Mouse (Mus musculus): ENCODE results near the gene Tmem104. TPM values are rescaled to one million over a fixed set of nuclear protein-coding genes. Genes with fewer than 3 reads are reported as not detected.

Gene Tmem104
- 0.37 TPM for polyA plus RNA-seq (2014; fragmentation: Illumina TruSeq; extraction: RNeasy Lipid Tissue Mini Kit (QIAGEN cat#74804); ENCODE audit: low read depth, low replicate concordance)

GRCm38 (mm10) chr11:115187224-115187639, at the start of gene Tmem104:
Gene Tmem104 (plus strand): TSS chr11:115187487.

GRCm38 (mm10) chr11:115162832-115163480, 24.3 kb upstream of the Tmem104 start, which contains the start of gene Slc9a3r1:
Gene Slc9a3r1 (plus strand): TSS chr11:115163341.

GRCm38 (mm10) chr11:115187693-115188092, 406 bp downstream of the Tmem104 start, which contains the start of gene Nat9:
Gene Nat9 (minus strand): TSS chr11:115187859.

GRCm38 (mm10) chr11:115267061-115267883, 80.0 kb downstream of the Tmem104 start, which contains the start of gene Grin2c:
Gene Grin2c (minus strand): TSS chr11:115267243.

GRCm38 (mm10) chr11:115276780-115277603, 89.7 kb downstream of the Tmem104 start, which contains the start of gene Fdxr:
Gene Fdxr (minus strand): TSS chr11:115277050.

Other genes with a start within 250 kb of the Tmem104 start
- gene Cd300c, start 218.3 kb upstream of the Tmem104 start, polyA plus RNA-seq (2014; fragmentation: Illumina TruSeq; extraction: RNeasy Lipid Tissue Mini Kit (QIAGEN cat#74804); ENCODE audit: low read depth, low replicate concordance): not detected
- 5.9 TPM for gene Cd300ld, start 197.6 kb upstream of the Tmem104 start, polyA plus RNA-seq (2014; fragmentation: Illumina TruSeq; extraction: RNeasy Lipid Tissue Mini Kit (QIAGEN cat#74804); ENCODE audit: low read depth, low replicate concordance)
- 1.9 TPM for gene Cd300c2, start 185.6 kb upstream of the Tmem104 start, polyA plus RNA-seq (2014; fragmentation: Illumina TruSeq; extraction: RNeasy Lipid Tissue Mini Kit (QIAGEN cat#74804); ENCODE audit: low read depth, low replicate concordance)
- gene Cd300ld2, start 171.3 kb upstream of the Tmem104 start, polyA plus RNA-seq (2014; fragmentation: Illumina TruSeq; extraction: RNeasy Lipid Tissue Mini Kit (QIAGEN cat#74804); ENCODE audit: low read depth, low replicate concordance): not detected
- gene Cd300ld4, start 160.5 kb upstream of the Tmem104 start, polyA plus RNA-seq (2014; fragmentation: Illumina TruSeq; extraction: RNeasy Lipid Tissue Mini Kit (QIAGEN cat#74804); ENCODE audit: low read depth, low replicate concordance): not detected
- gene Cd300ld5, start 149.7 kb upstream of the Tmem104 start, polyA plus RNA-seq (2014; fragmentation: Illumina TruSeq; extraction: RNeasy Lipid Tissue Mini Kit (QIAGEN cat#74804); ENCODE audit: low read depth, low replicate concordance): 0.61 TPM
- gene Cd300ld3, start 139.1 kb upstream of the Tmem104 start, polyA plus RNA-seq (2014; fragmentation: Illumina TruSeq; extraction: RNeasy Lipid Tissue Mini Kit (QIAGEN cat#74804); ENCODE audit: low read depth, low replicate concordance): 0.61 TPM
- 1.9 TPM for gene Cd300e, start 125.3 kb upstream of the Tmem104 start, polyA plus RNA-seq (2014; fragmentation: Illumina TruSeq; extraction: RNeasy Lipid Tissue Mini Kit (QIAGEN cat#74804); ENCODE audit: low read depth, low replicate concordance)
- 0.16 TPM for gene Rab37, start 96.1 kb upstream of the Tmem104 start, polyA plus RNA-seq (2014; fragmentation: Illumina TruSeq; extraction: RNeasy Lipid Tissue Mini Kit (QIAGEN cat#74804); ENCODE audit: low read depth, low replicate concordance)
- gene Cd300lf, start 53.5 kb upstream of the Tmem104 start, polyA plus RNA-seq (2014; fragmentation: Illumina TruSeq; extraction: RNeasy Lipid Tissue Mini Kit (QIAGEN cat#74804); ENCODE audit: low read depth, low replicate concordance): 0.69 TPM
- gene Slc9a3r1, start 24.1 kb upstream of the Tmem104 start, polyA plus RNA-seq (2014; fragmentation: Illumina TruSeq; extraction: RNeasy Lipid Tissue Mini Kit (QIAGEN cat#74804); ENCODE audit: low read depth, low replicate concordance): 34.2 TPM
- gene Nat9, start 372 bp downstream of the Tmem104 start, polyA plus RNA-seq (2014; fragmentation: Illumina TruSeq; extraction: RNeasy Lipid Tissue Mini Kit (QIAGEN cat#74804); ENCODE audit: low read depth, low replicate concordance): 5.9 TPM
- not detected for gene Grin2c, start 79.8 kb downstream of the Tmem104 start, polyA plus RNA-seq (2014; fragmentation: Illumina TruSeq; extraction: RNeasy Lipid Tissue Mini Kit (QIAGEN cat#74804); ENCODE audit: low read depth, low replicate concordance)
- gene Fdxr, start 89.6 kb downstream of the Tmem104 start, polyA plus RNA-seq (2014; fragmentation: Illumina TruSeq; extraction: RNeasy Lipid Tissue Mini Kit (QIAGEN cat#74804); ENCODE audit: low read depth, low replicate concordance): 3.3 TPM
- gene Fads6, start 110.2 kb downstream of the Tmem104 start, polyA plus RNA-seq (2014; fragmentation: Illumina TruSeq; extraction: RNeasy Lipid Tissue Mini Kit (QIAGEN cat#74804); ENCODE audit: low read depth, low replicate concordance): 31.3 TPM
- gene Otop2, start 119.7 kb downstream of the Tmem104 start, polyA plus RNA-seq (2014; fragmentation: Illumina TruSeq; extraction: RNeasy Lipid Tissue Mini Kit (QIAGEN cat#74804); ENCODE audit: low read depth, low replicate concordance): not detected
- gene Ush1g, start 134.6 kb downstream of the Tmem104 start, polyA plus RNA-seq (2014; fragmentation: Illumina TruSeq; extraction: RNeasy Lipid Tissue Mini Kit (QIAGEN cat#74804); ENCODE audit: low read depth, low replicate concordance): 0.11 TPM
- not detected for gene Otop3, start 147.2 kb downstream of the Tmem104 start, polyA plus RNA-seq (2014; fragmentation: Illumina TruSeq; extraction: RNeasy Lipid Tissue Mini Kit (QIAGEN cat#74804); ENCODE audit: low read depth, low replicate concordance)
- gene Hid1, start 180.3 kb downstream of the Tmem104 start, polyA plus RNA-seq (2014; fragmentation: Illumina TruSeq; extraction: RNeasy Lipid Tissue Mini Kit (QIAGEN cat#74804); ENCODE audit: low read depth, low replicate concordance): not detected
- gene Cdr2l, start 194.4 kb downstream of the Tmem104 start, polyA plus RNA-seq (2014; fragmentation: Illumina TruSeq; extraction: RNeasy Lipid Tissue Mini Kit (QIAGEN cat#74804); ENCODE audit: low read depth, low replicate concordance): 0.19 TPM
- 22.2 TPM for gene Mrpl58, start 216.3 kb downstream of the Tmem104 start, polyA plus RNA-seq (2014; fragmentation: Illumina TruSeq; extraction: RNeasy Lipid Tissue Mini Kit (QIAGEN cat#74804); ENCODE audit: low read depth, low replicate concordance)
- 552 TPM for gene Atp5h, start 232.5 kb downstream of the Tmem104 start, polyA plus RNA-seq (2014; fragmentation: Illumina TruSeq; extraction: RNeasy Lipid Tissue Mini Kit (QIAGEN cat#74804); ENCODE audit: low read depth, low replicate concordance)
- gene Kctd2, start 232.6 kb downstream of the Tmem104 start, polyA plus RNA-seq (2014; fragmentation: Illumina TruSeq; extraction: RNeasy Lipid Tissue Mini Kit (QIAGEN cat#74804); ENCODE audit: low read depth, low replicate concordance): 12.5 TPM